Mouse (Mus musculus) T-helper 17 cell (primary cell): ENCODE measurements at regions not wholly inside any gene's neighbourhood (a gene's known extent, or its start where the extent isn't known, plus 50 kb on each side); places are given as distances from the start of the nearest gene placed in this dataset.

Experiments
- in situ Hi-C, 2 experiments: fragments of 300-600 bp; cut with MboI, MseI; formaldehyde crosslinking; loops; 1 replicate in 1 of 2; 2 replicates in 1 of 2; pipeline ENCODE4 v1.15.1; 2025; ENCODE audit warnings: high pct_unique_total_duplicates in 2 of 2

DNA sequence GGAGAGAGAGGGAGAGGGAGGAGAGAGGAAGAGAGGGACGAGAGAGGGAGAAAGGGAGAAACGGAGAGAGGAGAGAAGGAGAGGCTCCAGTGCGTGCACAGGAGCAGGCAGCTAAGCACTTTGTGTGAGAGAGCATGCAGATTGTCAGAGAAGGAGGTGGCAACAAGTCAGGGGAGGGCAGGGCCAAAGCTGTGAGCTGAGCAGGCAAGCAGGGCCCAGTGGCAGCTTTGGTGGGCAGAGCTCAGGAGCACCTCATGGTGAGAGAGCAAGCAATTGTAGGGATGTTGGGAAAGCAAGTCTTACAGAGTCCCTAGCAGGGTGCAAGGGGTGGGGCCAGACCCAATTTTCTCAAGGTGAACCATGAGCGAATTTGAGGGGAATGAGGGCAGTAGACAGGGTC lies 234.3 kb upstream of the Hey2 start:
- in situ Hi-C loops = no loop called here

DNA sequence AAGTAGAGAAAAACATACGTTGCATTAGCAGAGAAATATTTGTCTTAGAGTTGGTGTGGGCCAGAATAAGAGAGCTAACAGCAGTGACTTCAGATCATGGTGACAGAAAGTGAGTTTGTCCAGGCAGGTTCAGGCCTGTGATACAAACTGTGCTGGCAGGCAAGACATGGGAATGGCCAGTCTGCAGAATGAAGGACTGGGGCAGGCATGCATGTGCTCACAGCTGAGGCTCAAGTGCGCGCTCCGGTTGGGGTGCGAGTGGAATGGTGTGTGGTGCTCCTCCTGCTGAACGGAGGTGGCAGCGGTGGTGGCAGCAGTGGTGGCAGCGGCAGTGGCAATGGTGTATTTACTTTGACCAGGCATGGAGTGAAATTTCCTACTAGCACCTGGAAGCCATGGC lies 233.8 kb upstream of the Hey2 start:
- in situ Hi-C loops = no loop called here

- in situ Hi-C loops = no loop called here
These were observed 231.5 kb upstream of the Hey2 start for GRCm38 (mm10) chr10:31074004-31074645.

DNA sequence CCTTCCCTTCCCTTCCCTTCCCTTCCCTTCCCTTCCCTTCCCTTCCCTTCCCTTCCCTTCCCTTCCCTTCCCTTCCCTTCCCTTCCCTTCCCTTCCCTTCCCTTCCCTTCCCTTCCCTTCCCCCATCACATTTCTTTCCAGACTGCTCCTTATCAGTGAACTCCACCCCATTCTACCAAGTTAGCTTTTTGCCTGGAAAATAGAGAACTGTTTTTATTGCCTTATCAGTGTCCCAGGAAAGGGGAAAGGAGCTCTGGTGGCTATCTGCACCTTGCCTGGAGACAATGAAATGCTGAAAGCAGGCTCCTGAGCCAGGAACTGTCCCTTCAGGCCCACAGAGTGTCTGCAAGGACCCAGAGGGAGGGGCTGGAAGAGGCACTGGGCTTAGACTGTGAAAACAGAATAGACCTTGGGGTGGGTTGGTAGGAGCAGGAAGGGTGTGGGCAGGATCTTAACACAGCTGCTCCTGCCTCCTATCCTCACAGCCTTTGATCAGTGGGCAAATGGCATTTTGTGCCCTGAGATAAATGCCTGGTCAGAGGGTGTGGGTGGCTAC lies 226.1 kb upstream of the Hey2 start:
- in situ Hi-C loops = loop anchor here in 1 of 2 experiments (5.0 kb wide), 1 partner anchor 49 kb away; no protein-coding TSS in a partner anchor

DNA sequence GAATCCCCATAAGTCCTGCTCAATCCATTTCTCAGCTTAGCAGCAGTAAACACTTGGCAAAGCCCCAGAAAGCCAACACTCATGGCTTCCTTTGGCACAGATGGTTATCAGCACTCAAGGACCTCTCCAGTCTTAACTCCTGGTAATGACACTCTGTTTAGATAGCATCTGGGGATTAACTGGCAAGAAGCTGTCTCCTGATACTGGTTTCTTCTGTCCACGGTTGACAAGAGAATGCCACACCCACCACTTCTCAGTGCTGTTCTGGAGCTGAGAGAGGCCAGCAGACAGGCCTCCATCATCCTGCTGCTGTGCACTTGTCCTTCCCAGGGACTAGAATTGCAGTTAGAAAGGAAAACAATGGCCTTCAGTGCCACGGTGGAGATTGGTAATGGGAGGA lies 220.1 kb upstream of the Hey2 start:
- in situ Hi-C loops = no loop called here

DNA sequence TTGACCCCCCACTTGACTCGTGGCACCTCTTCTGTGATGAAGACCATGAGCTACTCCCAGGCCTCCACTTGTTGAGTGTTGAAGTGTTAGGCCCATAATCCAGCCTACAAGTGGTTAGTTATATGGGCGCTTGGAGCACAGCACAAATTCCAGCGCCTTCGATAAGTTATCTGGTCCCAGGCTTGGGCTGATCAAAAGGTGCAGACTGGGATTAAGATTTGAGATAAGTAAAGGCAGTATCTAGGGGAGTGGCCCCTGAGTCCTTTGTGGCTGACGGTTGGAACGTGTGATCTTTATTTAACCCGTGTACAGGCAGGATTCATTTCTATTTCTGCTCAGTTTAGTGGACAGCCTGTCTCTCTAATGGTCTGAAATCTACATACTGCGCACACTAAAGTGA lies 210.7 kb upstream of the Hey2 start:
- in situ Hi-C loops = no loop called here

- in situ Hi-C loops = no loop called here
These were observed 208.6 kb upstream of the Hey2 start for GRCm38 (mm10) chr10:31051222-31051621.

GRCm38 (mm10) chr10:31049352-31049751 lies 206.8 kb upstream of the Hey2 start:
- in situ Hi-C loops = no loop called here

- in situ Hi-C loops = no loop called here
These were observed 193.0 kb upstream of the Hey2 start for GRCm38 (mm10) chr10:31035611-31036010.

DNA sequence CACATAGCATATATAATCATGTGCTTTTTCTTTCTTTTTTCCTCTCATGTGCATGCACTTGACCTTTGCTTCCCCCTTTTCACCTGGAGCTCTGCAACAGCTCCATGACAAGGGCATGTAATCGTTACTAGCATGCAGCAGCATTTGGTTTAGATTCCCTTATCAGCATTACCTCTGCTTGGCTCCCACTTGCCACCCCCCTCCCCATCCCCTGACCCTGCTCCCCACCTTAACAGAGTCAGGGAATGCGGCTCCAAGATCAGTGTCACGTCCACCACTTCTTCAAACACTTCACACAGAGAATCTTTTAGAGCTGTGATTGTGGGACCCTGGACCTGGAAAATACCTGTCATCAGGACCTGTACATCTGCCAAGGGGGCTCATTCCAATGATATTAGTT lies 192.2 kb upstream of the Hey2 start:
- in situ Hi-C loops = no loop called here

GRCm38 (mm10) chr10:31030676-31031075 lies 188.1 kb upstream of the Hey2 start:
- in situ Hi-C loops = no loop called here

- in situ Hi-C loops = loop anchor here in 1 of 2 experiments (10.0 kb wide), 1 partner anchor 152 kb away; no protein-coding TSS in a partner anchor
These were observed 183.8 kb upstream of the Hey2 start for GRCm38 (mm10) chr10:31026440-31026839.

GRCm38 (mm10) chr10:31012669-31013358 lies 170.2 kb upstream of the Hey2 start:
- in situ Hi-C loops = no loop called here

DNA sequence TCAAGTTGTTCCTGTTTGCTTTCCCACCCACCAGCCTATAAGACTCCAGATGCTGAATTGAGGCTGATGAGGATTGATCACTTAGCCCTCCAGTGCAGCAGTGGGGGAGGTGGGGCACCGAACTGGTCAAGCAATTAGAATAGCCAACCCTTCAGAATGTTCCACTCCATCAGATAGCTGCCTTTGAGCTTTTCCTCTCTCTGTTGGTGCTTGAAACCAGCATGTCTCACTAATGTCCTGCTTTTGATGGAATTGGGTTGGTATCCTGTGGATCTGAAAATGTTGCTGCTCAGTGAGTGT lies 167.3 kb upstream of the Hey2 start:
- in situ Hi-C loops = no loop called here

GRCm38 (mm10) chr10:31009128-31009954 lies 166.7 kb upstream of the Hey2 start:
- in situ Hi-C loops = no loop called here

- in situ Hi-C loops = no loop called here
These were observed 155.8 kb upstream of the Hey2 start for GRCm38 (mm10) chr10:30998163-30998944.

- in situ Hi-C loops = no loop called here
These were observed 149.6 kb upstream of the Hey2 start for GRCm38 (mm10) chr10:30992167-30992566.

GRCm38 (mm10) chr10:30980279-30980968 lies 137.8 kb upstream of the Hey2 start:
- in situ Hi-C loops = no loop called here

DNA sequence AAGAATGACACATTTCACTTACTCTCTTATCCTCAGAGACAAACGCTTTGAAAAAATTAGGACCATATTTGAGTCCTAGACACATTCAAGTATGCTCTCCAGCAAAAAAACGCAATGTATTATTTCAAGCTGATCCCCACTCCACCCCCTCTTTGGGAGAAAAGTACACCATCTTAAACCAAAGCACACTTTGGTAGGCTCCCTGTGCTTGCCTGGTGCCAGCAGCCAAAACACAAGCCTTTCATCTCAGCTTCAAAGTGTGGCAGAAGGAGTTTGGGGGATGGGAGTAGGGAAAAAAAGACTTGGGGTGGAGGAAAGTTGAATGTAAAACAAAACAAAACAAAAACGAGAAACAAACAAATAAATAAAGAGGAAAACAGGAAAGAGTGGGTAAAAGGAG lies 137.2 kb upstream of the Hey2 start:
- in situ Hi-C loops = no loop called here

GRCm38 (mm10) chr10:30966176-30966575 lies 123.6 kb upstream of the Hey2 start:
- in situ Hi-C loops = no loop called here

- in situ Hi-C loops = no loop called here
These were observed 111.2 kb upstream of the Hey2 start for GRCm38 (mm10) chr10:30953825-30954224.
